Mouse (Mus musculus) lung, adult 2 months (tissue): ENCODE data around the gene Ppp1r15a. TPM values are rescaled to one million over a fixed set of nuclear protein-coding genes. Genes with fewer than 3 reads are reported as not detected.
"Not testable (repeated sequence)": the region's sequence is repeated elsewhere in the genome, so short reads cannot be mapped to it uniquely, and the experiment has no call there.

ENCODE experiments used
- DNase-seq: peaks from one replicate; pipeline ENCODE4 v3.0.0; 2022
- H3K4me1 ChIP-seq: fragments of 200-500 bp; 2 replicates; pipeline ENCODE4 v1.6.1; 2011; ENCODE audit warnings: low read length; ENCODE audit not compliant: control insufficient read depth, insufficient read depth
- H3K4me3 ChIP-seq: fragments of 200-500 bp; replicated peaks from 2 replicates; pipeline ENCODE3; 2011; ENCODE audit warnings: low read depth, mild to moderate bottlenecking, control low read depth, low read length; ENCODE audit errors: extremely low read depth
- CTCF ChIP-seq: fragments of 200-500 bp; IDR thresholded peaks from 2 replicates; pipeline ENCODE4 v1.5.1; 2011; ENCODE audit warnings: mild to moderate bottlenecking, low read length, control low read depth; ENCODE audit not compliant: insufficient read depth
- POLR2A ChIP-seq: fragments of 200-500 bp; IDR thresholded peaks from 2 replicates; pipeline ENCODE4 v1.6.1; 2011; ENCODE audit warnings: low read depth, mild to moderate bottlenecking, control low read depth, low read length, borderline replicate concordance; ENCODE audit errors: extremely low read depth
- WGBS: fragments of 180-500 bp; shearing (Covaris S2); methylation state at CpG from one replicate; pipeline ENCODE4 v1.1.7; 2018; 5-methylcytosine and 5-hydroxymethylcytosine counted together
- polyA plus RNA-seq: library from polyadenylated mRNA; depleted of rRNA; stranded (reverse); fragments of >200 nt; gene quantifications from 2 replicates; pipeline ENCODE4 v1.2.3, GENCODE M21; 2012

Ppp1r15a gene
- polyA plus RNA-seq, 1 experiment, result 58.6 TPM

DNA sequence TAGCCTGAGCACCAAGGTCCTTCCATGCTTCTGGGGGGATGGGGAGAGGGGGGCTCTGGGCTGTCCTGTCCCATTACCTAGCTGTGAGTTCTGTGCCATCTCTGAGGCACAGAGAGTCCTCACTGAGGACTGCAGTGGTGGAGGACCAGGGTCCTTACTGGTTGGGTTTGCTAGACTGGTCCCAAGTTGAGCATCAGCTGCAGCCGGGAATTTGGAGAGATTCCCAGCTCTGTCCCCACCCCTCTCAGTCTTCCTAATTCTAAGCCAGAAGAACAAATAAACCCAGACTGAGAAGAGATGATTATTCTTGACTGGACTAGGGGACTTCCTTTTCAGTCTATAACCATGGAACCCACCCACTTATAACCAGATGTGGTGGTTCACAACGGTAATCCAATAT is 4.6 kb upstream of the Ppp1r15a start:
- TF ChIP-seq CTCF, result no peak
- no peak for TF ChIP-seq POLR2A
- no peaks in the 10 kb centered on the region for H3K4me1 ChIP-seq
- WGBS, result 32% methylated on average over 2 of the region's 2 CpGs
- no peak overlapping the region for H3K4me3 ChIP-seq
- no peak for DNase-seq

GRCm38 (mm10) chr7:45529461-45529860 is 3.4 kb upstream of the Ppp1r15a start:
- WGBS, result 7% methylated on average over 6 of the region's 6 CpGs
- TF ChIP-seq CTCF (no peak), POLR2A (no peak)
- Histone ChIP-seq H3K4me3 (no peak overlapping the region), H3K4me1 (peaks cover 6% of the 10 kb centered on the region; the same call in 1 of the 2 replicates)
- DNase-seq, result no peak

- 92% methylated on average over 6 of the region's 6 CpGs for WGBS
- DNase-seq, H3K4me3 ChIP-seq: not testable (repeated sequence)
- H3K4me1 ChIP-seq, result peaks cover 15% of the 10 kb centered on the region
Observed at GRCm38 (mm10) chr7:45527169-45527568, 1.1 kb upstream of the Ppp1r15a start.

DNA sequence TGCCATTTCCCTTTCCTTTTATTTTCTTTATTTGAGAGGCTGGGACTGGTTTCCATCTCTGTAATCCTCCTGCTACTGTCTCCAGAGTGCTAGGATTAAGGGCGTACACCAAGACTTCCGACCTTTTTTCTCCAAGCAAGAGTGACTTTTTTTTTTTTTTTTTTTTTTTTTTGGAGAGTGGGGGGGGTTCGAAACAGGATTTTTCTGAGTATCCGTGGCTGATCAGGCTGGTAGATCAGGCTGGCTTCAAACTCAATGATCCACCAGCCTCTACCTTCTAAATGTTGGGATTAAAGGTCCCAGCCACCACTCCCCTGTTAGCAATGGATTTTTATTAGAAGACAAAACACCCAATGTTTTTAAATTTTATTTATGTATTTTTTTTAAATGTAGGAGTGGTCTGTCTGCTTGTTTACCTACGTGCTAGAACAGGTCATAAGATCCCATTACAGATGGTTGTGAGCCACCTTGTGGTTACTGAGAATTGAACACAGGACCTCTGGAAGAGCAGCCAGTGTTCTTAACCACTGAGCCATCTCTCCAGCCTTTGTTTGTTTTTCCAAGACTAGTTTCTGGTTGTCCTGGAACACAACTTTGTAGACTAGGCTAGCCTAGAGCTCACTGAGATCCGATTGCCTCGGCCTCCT is 529 bp upstream of the Ppp1r15a start:
- WGBS, result 18% methylated on average over 7 of the region's 7 CpGs
- Histone ChIP-seq H3K4me1 (peaks cover 18% of the 10 kb centered on the region), H3K4me3 (peak overlapping the region; percentile 94)
- DNase-seq, result no peak
- TF ChIP-seq POLR2A (no peak), CTCF (no peak)

DNA sequence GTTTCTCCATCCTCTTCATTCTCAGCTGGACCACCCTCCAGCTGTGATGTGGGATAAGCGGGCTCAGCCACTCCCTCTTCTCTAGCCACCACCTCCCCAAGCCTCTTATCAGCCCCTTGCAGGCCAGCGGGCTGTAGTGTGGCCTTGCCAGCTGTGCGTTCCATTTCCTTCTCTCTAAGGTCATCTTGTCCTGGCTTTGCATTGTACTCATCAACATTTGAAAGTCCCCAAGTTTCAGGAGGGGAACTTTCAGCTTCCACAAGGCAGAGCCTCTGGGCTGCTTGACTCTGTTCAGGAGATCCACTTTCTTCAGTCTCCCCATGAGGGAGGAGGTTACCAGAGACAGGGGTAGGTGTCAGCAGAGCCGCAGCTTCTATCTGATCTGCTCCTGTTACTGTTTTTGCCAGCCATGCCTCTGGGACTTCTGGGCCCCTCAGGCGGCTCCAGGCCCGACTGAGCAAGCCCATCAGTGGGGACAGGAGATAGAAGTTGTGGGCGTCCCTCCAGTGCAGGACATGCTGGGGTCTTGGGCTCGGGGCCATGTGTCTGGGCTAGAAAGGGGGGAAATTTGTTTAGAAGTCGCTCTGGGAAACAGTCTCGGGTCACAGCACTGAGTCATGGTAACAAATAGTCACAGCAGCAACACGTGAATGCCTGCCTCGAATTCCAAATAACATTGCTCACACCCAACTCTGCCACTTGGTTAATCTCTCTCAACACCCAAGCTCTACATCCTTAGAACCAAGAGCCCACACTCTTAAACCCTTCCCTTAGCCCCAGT is 1.0 kb downstream of the Ppp1r15a start:
- DNase-seq, result peak; percentile 33
- WGBS, result 12% methylated on average over 12 of the region's 12 CpGs

DNA sequence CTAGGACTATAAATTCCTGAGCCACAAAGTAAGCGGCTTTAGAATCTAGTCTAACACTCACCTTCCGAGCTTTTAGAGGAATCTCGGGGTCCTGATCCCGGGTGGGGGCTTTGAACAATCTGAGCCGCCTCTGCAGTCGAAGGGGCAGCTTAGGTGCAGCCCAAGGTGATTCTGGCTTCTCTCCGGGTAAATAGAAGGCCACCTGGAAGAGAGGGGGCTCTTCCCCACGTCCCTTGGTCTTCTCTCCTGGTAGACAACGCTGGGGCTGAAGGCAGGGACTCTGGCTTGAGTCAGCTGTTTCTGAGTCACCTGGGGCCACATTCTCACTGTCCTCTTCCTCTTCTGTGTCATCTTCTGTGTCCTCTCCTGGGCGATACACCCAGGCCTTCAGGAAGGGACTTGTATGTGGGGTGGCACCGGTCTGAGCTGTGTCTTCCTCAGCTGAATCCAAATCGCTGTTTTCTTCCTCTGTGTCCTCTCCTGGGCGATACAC is 2.3 kb downstream of the Ppp1r15a start:
- TF ChIP-seq POLR2A, result 0 out of 2 replicates have a peak, but pooled peaks have one; percentile 4
- no peak for TF ChIP-seq CTCF
- 62% methylated on average over 13 of the region's 13 CpGs for WGBS
- peak overlapping the region; percentile 22 for H3K4me3 ChIP-seq
- H3K4me1 ChIP-seq, result peaks cover 18% of the 10 kb centered on the region
- no peak for DNase-seq

More for the DNA sequence above, 1.0 kb downstream of the Ppp1r15a start:
- H3K4me1 ChIP-seq, result peaks cover 18% of the 10 kb centered on the region
- H3K4me3 ChIP-seq, result peak overlapping the region; percentile 94
- TF ChIP-seq POLR2A (peak; percentile 45; the same call in 1 of the 2 replicates), CTCF (no peak)

DNA sequence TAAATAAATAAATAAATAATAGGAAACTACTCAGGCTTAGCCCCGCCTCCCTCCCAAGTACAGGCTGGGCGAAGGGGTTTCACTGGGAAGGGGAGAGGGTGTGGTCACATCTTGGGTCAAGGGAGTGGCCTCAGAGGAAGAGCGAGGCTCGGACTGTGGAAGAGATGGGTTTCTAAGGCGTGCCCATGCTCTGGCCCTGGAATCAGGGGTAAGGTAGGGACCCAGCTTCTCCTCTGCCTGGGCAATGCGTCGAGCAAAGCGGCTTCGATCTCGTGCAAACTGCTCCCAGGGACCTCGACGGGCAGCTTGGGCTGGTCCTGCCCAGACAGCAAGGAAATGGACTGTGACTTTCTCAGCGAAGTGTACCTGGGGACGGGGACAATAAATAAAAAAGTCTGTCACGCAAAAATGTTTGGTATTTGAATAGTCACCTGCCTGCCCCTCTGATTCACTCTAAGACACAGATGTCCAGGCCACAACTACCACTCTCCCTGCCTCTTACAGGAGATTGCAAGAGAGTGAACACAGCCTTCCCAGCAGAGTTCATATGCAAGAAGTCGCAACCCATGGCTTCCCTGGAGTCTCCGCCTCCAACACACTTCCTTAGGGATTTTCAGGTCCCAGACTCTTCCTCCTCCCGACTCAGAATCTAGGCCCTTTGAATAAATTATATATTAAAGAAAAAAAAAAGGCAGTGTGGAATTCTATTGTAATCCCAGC is 3.0 kb downstream of the Ppp1r15a start:
- Histone ChIP-seq H3K4me1 (peaks cover 18% of the 10 kb centered on the region), H3K4me3 (peak overlapping the region; percentile 19)
- TF ChIP-seq POLR2A (0 out of 2 replicates have a peak, but pooled peaks have one; percentile 7), CTCF (no peak)
- no peak for DNase-seq
- WGBS, result 58% methylated on average over 18 of the region's 18 CpGs

GRCm38 (mm10) chr7:45522194-45522752 is 3.8 kb downstream of the Ppp1r15a start:
- no peak for DNase-seq
- peak overlapping the region; percentile 62 for H3K4me3 ChIP-seq
- WGBS, result 58% methylated on average over 16 of the region's 16 CpGs
- TF ChIP-seq CTCF, result no peak
- no peak for TF ChIP-seq POLR2A
- H3K4me1 ChIP-seq, result peaks cover 18% of the 10 kb centered on the region

GRCm38 (mm10) chr7:45521728-45522184 is 4.3 kb downstream of the Ppp1r15a start:
- under 1% methylated on average over 28 of the region's 28 CpGs for WGBS
- TF ChIP-seq CTCF (no peak), POLR2A (peak; percentile 69; the same call in 1 of the 2 replicates)
- Histone ChIP-seq H3K4me3 (peak overlapping the region; percentile 62), H3K4me1 (peaks cover 18% of the 10 kb centered on the region)
- DNase-seq, result peak; percentile 85
